Mouse (Mus musculus) lung, postnatal 4 days (tissue): ENCODE measurements at regions not wholly inside any gene's neighbourhood (a gene's known extent, or its start where the extent isn't known, plus 50 kb on each side); places are given as distances from the start of the nearest gene placed in this dataset.
A peak's percentile ranks its signal among the peaks of the same experiment; 100 is the strongest.

ENCODE experiments used
- DNase-seq, 2 experiments: peaks; one replicate each; pipeline ENCODE4 v3.0.0; 2021

- DNase-seq, result no peak
Observed at GRCm38 (mm10) chr15:49043035-49043434, 4841.7 kb upstream of the Gm7489 start.

- DNase-seq, result no peak
Observed at GRCm38 (mm10) chr15:49065069-49065468, 4819.6 kb upstream of the Gm7489 start.

- peak; percentile 86 to 88 for DNase-seq
Observed at GRCm38 (mm10) chr15:49065875-49066274, 4818.8 kb upstream of the Gm7489 start.

GRCm38 (mm10) chr15:49066367-49066766 lies 4818.3 kb upstream of the Gm7489 start:
- no peak for DNase-seq
